Mouse (Mus musculus): Measurements from ENCODE around the gene Cyp2w1.

- no peak for TF ChIP-seq E2F4 (IDR thresholded peaks at IDR 0.05; ENCODE audit: insufficient read depth)
- no peak for TF ChIP-seq POLR2A (IDR thresholded peaks at IDR 0.05; ENCODE audit: insufficient read length, low read depth)
- no peak for TF ChIP-seq USF1 (IDR thresholded peaks at IDR 0.05; ENCODE audit: low read depth)
Observed at GRCm38 (mm10) chr5:139325395-139325966, 26.9 kb upstream of the Cyp2w1 start, which contains the start of gene Adap1.
